Mouse (Mus musculus) testis, postnatal 14 days (tissue): Measurements from ENCODE around the gene Ttpal.
"Not testable (repeated sequence)": the region's sequence is repeated elsewhere in the genome, so short reads cannot be mapped to it uniquely, and the experiment has no call there.

Experiments
- DNase-seq: peaks from one replicate; pipeline ENCODE4 v3.0.0; 2021; ENCODE audit warnings: low spot score

Ttpal gene

DNA sequence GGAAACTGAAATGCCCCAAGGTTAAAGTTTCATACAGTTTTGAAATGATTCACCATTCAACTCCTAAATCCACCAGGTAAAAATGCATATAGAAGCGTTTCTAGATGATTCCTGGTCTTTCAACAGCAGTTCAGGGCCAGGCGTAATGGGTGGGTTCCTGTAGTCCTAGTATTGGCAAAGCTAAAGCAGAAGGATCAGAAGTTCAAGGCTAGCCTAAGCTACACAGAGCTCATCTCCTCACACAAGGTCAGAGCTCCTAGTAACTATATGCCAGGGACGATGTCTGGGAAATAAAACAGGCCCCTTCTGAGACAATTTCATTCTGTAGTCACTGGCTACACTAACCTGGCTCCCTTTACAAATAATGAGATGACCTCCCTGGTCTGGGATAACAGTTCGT, 29.1 kb downstream of the Ttpal start:
- DNase-seq = no peak

DNA sequence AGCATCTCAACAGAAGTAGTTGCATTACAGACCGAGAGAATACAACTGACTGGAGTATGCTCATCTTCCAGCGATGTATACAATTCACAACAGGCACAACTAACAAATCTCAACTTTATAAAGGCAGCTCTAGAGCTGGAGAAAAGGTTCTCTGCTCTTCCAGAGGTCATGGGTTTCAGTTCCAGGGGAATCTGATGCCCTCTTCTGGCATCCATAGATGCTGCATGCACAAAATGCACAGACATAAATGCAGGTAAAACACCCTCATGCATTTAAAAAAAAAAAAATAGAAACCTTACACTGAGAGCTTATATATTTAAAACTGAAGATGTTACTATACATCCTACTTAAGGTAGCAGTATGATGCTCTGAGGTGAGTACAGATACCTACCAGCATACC, 29.6 kb downstream of the Ttpal start:
- DNase-seq = no peak

DNA sequence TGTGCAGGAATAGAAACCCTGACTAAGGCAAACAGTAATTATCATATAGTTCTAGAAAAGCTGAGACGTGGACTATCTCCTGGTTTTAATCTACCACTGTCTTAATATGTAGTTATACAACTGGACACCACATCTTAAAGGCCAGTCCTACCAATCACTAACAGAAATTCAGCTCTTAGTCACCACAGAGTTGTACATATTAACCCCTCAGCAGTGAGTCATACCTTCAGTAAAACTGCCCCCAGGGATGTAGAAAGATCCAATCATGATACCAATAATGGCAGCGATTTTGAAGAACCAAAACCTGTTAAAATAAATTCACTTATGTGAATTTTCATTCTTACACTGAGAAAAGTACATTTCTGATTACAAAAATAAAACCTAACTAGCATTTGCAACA, 32.1 kb downstream of the Ttpal start:
- DNase-seq = no peak

DNA sequence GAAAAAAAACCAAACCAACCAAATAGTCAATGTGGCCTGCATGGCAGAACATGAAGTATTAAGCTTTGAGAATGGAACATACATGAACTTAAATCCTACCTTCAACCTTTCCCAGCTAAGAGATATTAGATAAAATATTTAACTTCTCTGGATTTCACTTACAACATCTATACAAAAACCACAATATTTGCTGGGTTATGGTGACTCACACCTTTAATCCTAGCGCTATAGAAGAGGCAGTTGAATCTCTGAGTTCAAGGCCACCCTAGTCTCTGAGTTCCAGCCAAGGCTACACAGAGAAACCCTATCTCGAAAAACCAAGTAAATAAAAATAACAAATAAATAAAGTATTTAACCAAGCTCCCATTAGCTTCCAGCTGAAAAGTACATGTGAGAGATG, 33.9 kb downstream of the Ttpal start:
- no peak for DNase-seq

DNA sequence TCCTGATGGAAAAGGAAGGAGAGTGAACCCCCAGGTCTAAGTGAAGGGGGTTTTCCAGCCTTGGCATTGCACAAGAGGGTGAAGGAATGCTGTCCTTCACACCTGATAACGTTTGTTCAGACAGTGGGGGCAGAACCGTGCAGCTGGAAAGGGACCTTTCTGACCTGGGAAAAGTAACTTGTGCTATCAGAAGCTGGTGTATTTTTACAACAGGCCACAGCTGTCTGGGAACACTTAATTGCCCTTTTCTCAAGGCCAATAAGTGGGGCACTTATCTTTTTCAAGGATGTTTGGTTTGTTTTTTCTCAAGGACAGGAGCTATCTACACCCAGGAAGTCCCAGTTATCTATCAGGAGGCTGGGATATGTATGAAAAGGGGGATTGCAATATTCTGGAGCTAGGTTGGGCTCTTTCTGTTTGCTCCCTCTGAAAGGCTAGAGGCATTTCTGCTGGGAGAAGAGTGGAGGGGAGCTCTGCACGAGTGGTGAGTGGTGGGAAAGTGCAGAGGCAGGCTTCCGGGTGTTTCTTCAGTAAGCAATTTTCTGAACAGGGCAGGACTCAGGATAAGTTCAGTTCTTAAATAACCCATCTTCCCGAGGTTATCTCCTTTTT, 35.6 kb downstream of the Ttpal start:
- DNase-seq = peak; percentile 50

DNA sequence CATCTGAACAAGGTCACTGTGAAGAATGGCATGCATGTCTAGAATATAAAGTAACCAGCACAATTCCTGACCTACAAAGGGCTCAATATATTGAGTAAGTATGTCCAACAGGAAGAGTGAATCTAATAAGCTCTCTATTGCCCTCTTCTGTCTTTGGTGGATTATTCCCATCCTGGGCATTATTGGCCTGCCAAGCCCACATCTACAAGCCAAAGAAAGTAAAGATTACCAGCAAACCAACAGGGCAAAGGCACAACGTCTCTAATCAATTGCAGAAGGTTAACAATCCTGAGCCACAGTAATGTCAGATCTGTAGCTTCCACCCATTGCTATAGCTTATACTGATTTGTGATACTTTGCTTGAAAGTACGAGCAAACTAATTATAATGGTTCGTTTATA, 38.4 kb downstream of the Ttpal start:
- DNase-seq = no peak

DNA sequence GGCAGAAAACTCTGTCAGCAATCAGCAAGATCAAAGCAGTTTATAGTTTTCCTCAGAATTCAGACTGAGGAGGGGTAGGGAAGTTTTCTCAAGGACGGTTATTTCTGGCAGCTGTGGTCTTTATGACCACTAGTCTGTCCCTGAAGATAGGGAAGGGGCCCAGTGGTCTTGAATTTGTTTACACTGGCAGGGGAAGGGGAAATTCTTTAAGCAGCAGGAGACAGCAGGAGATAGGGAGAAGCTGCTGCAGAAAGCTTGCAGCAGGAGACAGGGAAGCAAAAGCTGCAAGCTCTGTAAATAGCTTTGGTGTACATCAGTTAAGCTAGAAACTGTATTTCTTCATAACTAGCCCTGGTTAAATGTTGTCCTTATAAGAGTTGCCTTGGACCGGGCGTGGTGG, 39.6 kb downstream of the Ttpal start:
- no peak for DNase-seq

DNA sequence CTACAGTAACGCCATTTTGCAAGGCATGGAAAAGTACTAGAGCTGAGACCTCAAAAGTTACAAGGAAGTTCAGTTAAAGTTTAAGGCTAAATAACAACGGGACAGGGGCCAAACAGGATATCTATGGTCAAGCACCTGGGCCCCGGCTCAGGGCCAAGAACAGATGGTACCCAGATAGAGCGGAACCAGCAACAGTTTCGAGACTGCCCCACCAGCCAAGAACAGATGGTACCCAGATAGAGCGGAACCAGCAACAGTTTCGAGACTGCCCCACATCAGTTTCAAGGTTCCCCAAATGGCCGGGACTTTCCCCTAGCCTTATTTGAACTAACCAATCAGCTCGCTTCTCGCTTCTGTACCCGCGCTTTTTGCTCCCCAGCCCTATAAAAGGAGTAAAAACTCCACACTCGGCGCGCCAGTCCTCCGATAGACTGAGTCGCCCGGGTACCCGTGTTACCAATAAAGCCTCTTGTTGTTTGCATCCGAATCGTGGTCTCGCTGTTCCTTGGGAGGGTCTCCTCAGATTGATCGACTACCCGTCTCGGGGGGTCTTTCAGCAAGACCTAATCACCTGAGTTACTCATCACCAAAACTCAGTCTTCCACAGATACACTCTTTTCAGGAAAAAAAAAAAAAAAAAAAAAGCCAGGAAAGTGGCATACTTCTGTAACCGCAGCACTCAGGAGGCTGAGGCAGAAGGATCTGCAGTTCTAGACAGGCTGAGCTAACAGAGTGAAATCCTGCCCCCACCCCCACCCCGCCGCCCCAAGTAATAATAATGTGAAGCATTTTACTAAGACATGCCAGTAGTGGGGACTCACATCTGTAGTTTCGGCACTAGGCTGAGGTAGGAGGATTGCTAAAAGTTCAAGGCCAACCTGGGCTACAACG, 40.8 kb downstream of the Ttpal start:
- DNase-seq = peak; percentile 84

DNA sequence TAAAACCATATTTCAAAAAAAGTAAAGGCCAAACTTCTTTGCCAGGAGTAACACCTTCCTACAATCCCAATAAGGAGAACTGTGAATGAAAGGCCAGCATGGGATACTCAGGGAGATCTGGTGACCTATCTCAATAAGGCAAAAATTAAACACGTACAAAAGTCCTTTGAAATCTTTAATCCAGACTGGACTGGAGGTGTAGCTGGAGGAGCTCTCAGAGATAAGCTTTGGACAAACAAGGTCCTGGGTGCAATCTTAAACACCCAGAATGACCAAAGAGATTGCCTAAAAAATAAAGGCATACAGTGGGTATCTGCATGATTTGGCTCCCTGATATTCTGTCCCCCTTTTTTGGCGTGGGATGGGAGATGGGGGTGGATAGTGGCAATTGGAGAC, 41.5 kb downstream of the Ttpal start:
- DNase-seq = no peak

DNA sequence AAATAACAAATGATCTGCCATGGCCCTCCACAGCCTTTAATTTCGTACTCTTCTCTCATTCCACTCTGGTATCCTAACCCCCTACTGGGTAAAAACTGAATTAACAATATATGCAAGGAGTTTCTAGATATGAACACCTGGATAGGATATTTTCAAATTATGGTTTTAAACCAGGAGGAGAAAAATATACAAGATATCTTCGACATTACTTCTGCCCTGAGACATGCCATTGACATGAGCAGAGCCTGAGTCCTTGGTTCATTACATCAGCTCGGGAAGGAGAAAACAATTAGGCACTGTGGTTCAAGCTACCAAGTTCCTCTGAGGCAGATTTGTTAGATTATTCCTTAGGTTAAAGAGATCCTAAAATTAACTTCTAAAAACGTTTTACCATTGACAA, 41.9 kb downstream of the Ttpal start:
- DNase-seq = no peak

DNA sequence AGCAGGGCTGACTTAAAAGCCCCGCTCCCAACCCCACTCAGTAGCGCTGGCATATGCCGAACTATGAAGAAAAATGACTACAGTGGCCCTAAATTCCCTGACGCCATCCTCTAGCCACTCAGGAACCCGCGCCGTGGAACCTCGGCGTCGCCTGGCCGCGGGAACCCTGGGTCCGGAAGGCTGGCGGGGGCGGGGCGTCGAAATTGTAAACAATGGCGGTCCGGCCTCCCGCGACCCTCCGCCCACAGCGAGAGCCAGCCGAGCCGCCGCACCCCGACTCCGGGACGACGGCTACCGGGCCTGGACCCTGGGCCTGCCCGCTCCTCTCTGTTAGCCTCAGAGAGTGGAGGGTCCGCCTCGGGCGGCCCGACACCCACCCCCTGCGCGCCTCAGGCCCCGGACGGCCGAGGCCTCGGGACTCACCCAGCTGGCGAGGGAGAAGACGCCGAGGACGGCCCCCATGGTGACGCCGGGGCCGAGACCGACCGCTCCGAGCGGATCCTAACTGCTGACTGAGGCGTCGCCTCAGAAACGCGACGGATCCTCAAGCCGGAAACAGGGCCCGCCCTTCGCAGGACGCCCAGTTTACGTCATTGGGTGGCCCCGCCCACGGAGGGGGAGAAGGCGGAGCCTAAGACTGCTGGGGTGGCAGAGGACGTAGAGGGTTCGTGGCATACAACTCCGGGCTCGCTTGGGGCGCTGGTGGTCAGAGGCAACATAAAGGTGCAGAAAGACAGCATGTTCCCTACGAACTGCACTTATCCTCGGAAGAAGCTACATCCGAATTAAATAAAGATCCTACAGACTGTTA, 42.7 kb downstream of the Ttpal start, which contains the start of gene Serinc3:
Gene Serinc3, minus strand, starts transcription at position 557 of the 811 bp plus-strand sequence.
- DNase-seq = peak; percentile 98

DNA sequence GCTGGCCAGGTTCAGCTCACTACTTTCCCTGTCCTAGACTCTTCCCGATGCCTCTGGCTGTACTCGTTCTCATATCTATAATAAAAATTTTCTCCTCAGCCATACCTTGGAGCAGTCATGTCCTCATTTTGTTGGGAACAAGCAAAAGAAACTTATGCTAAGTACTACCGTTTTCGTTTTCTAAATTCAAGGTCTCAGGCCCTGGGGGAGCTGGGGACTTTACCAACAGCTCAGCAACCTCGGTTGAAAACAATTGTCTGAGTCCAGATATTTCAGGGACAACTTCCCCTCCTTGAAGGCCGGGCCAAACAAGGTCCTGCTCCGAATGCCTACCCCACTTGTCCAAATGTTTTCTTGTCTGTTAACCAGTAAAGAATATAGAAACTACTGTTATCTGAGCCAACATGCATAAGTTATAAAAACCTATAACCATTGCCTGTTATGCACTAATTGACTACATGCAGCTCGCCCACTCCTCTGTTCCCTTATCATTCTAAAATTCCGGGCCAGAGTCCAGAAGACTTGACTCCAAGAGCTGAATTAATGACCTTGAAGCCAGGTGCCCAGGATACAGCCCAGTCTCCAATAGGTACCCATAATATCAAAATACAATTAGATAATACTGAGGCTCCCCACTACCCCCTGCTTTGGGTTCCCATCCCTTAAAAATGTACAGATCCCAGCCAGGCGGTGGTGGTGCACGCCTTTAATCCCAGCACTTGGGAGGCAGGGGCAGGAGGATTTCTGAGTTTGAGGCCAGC, 43.8 kb downstream of the Ttpal start:
- DNase-seq = no peak

DNA sequence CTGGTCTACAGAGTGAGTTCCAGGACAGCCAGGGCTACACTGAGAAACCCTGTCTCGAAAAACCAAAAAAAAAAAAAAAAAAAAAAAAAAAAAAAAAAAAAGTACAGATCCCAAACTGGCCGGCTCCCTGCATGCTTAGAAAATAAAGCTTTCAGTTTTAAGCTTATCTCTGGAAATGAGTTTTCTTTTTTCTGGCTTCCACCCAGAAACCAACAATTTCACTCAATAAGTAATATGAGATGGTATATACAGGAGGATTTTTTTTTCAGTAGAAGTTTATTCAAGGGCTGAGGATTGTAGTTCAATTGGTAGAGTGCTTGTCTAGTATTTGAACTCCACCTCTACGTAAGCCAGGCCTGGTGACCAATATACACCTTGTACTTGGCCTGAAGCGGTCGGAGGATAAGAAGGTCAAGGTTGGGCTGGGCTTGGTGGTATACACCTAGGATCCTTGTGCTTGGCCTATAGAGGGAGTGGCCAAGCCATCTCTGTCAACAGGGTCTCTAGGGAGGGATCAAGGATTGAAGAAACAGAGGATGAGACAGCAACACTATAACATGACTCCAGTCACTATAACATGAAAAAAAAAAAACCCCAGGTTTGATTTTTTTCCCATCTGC, 44.5 kb downstream of the Ttpal start:
- DNase-seq = no peak

DNA sequence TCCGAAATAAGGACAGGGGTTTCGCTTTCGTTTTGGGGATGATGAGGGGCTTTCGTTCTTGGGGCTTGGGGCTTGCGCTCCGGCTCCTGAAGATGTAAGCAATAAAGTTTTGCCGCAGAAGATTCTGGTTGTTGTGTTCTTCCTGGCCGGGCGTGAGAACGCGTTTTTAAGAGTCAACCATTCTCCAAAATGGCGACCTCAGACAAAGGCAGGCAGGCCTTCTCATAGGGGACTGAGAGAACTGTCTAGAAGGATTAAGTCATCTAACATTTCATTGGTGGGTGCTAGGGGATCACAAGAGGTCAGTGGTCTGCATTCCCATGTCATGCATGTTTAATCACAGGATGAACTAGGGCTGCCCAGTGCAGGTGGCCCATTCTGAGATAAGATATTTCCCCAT, 53.6 kb downstream of the Ttpal start:
- DNase-seq = not testable (repeated sequence)

DNA sequence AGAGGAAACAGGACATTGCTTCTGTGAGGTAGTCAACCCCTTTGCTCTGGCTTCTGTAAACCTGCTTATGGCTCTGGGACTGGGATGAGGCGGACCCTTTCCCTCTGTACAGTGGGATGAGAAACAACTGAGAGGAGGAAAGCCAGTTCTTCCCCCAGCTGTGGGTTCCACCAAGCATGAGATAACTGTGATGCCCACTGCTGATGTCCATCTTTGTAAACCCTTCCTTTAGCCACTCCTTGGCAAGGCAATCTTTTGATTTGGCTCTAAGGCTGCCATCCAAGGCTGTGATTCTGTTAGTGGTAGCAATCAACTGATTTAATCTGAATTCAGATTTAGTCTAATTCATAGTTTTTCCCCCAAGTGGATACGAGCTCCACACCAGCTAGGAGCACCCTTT, 55.4 kb downstream of the Ttpal start:
- DNase-seq = no peak

DNA sequence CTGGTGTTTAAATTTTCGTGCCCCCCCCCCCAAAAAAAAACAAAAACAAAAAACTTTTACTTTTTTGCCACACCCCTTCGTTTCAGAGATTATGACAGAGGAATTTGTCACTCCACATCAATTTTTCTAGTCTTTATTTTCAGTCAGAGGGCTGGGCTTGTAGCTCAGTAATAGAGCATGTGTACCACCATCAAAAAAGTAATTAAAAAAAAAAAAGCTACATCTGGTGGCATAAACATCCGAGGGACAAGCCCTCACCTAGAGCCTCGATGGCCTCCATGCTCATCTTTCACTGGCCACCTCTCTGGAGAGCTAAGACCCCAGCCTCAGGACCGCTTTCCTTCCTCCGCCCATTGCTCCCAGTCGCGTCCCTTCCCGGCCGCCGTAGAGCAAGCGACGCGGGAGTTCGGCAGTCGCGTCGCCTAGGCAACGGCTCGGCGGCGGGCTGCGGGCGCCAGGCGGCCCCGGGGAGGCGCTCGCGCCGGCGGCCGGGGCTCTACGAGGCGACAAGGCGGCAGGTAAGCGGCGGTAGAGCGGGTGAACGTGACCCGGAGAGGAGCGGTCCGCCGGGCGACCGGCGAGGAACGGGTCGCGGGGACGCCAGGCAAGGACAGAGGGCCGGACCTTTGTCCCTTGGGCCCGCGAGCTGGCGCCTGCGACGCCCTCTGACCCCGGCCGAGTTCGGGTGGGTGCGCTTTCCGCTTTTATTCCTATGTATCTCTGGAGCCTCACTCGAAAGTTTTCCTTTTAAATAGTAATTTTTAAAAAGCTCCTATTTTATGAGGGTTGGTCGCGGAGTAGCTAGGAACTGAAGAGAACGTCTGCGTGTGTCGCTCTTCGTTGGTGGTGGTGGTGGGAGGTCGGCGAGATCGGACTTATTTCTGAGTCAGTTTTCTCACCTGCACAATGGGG, 56.1 kb downstream of the Ttpal start, which contains the start of gene Pkig:
Gene Pkig, plus strand, starts transcription at position 412 of the 912 bp plus-strand sequence.
- DNase-seq = peak; percentile 87

DNA sequence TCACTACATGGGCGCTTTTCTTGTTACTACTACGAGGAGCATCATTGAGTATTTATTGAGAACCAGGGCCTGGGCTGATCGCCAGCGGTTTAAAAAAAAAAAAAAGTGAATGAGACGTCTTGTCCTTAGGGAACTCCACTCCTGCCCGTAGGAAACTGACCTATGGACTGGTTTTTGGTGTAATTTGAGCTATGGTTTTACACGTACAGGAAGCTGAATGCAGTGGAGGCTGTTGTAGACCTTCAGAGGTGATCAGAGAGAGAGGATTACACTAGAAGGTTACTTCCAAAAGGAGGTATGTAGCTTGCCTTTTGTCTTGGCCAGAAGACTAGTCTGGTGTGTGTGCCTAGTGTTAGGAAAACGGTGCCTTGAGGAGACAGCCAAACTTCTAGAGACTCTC, 56.8 kb downstream of the Ttpal start:
- DNase-seq = no peak

DNA sequence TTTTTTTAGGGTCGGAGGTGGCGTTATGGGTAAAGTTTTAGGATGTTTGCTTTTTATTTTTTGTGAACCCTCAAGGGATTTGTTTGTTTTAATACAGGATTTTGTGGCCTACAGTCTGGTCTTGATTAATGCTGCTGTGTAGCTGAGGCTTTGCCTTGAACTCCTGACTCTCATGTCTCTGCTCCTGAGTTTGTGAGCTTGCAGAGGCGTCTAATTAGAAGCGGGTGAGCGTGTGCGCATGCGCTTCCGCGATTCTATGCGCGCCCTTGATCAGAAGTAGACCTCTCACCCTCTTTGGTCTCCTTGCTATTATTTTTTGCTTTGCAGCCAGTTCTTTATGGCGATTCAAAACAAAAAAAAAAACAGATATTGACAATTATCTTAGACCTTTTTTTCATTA, 57.3 kb downstream of the Ttpal start:
- no peak for DNase-seq

DNA sequence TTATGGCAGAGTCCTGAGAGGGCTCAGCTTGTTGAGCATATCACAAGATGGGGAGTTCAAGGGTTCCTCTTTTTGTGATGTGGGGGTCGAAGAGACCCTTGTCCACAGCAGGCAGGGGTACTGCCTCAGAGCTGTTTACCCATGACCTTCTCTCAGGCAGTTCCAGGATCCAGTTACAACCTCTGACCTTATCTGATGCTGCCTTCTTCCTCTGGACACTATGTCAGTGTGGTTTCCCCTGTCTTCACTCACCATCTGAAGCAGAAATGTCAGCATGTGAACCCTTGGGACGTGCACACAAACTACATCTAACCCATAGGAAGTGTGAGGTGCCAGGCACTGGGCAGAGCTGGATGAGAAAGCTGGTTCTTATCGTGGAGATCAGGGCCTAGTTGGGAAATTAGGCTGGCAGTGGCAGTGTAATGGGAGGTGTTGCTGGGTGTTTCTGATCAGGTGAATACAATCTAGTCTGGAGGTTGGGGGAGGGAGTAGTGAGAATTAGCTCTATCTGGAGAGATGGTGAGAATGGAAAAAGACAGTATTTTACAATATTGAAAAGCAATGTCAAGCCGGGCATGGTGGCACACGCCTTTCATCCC, 58.1 kb downstream of the Ttpal start:
- no peak for DNase-seq

DNA sequence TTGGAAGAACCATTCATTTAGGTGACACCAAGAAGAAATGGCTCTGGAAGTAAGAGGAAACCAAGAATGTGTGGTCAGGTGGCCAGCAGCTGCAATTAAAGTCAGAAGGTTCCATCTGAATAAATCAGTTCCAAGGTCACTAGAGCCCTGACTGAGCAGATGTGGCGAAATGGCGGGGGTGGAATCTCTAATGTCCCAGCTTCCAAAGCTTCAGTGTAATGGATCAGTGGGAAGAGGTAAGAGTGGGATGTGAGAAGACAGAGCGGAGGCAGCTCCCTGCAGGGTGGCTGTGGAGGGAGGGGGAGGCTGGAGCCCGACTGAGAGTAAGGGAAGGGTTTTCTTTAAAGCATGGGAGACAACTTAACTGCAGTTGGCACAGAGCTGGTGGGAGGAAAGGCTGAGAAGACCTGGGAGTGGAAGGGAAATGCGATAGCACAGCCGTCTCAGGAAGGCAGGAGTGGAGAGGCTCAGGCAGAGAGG, 59.3 kb downstream of the Ttpal start:
- peak; percentile 47 for DNase-seq
